Mouse (Mus musculus): ENCODE measurements around the gene Lep.

Lep gene

GRCm38 (mm10) chr6:29049926-29050325 lies 10.1 kb upstream of the Lep start:
- no peak for DNase-seq

DNA sequence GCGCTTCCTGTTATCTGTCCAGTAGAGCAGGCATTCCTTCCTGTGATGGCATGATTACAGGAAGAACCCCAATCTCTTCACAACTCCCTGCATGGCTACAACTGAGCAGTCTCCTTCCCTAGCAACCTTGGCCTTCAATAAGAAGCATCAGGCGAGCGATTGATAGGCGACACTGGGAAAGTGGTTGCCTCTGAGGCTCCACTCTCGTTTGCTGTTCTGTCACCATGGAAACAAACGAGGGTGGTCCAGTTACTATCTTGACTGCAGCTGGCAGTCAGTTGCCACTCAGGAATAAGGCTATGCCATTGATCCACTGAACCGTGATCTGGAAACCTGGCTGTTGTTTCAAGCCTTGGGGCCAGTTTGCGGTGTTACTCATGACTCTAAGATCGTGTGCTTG lies 7.8 kb upstream of the Lep start:
- no peak for DNase-seq

DNA sequence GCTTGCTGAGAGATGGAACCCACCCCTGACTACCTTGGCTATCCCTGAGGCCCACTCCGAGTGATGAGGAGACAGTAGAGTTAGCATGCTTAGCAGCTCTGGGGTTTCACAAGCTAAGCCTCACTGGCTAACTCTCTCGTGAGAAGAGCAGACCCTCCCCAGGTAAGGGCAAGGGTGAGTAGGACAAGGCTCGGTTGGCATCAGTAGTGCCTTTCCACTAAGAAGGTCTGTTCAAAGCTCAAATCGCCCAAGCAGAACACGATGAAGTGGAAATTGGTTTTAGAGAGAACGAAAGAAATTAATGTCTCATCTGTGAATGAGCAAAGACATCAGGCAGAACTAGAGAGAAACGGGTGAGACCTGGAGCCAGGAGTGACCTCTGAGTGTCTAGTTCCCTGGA lies 6.8 kb upstream of the Lep start:
- no peak for DNase-seq

DNA sequence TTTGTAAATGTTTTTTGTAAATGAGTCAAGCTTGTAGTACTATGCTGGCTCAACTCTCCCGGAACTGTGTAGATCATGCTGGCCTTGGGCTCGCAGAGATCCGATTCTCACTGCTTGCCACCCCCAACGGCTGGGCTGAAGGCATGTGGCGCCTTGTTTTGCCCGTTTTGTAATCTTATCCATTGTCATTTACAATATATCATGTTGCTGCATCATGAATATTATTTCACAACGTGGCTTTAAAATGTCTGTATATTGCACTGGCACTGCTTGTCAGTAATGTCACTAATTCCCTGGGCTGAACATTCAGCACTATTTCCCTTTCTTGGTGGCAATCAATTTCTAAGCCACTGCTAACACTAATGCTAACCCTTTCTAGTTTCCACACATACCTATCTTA lies 3.6 kb upstream of the Lep start:
- no peak for DNase-seq

GRCm38 (mm10) chr6:29066389-29066790 lies 6.4 kb downstream of the Lep start:
- DNase-seq, result no peak

DNA sequence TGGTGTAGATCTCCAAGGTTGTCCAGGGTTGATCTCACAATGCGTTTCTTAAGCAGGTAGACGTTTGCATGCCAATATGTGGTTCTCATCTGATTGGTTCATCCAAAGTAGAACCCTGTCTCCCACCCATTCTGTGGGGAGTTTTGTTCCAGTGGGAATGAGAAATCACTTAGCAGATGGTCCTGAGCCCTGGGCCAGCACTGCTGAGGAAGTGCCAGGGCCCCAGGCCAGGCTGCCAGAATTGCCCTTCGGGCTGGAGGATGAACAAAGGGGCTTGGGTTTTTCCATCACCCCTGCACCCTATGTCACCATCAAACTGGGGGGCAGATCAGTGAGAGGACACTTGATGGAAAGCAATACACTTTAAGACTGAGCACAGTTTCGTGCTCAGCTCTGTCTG lies 12.2 kb downstream of the Lep start:
- DNase-seq, result no peak

DNA sequence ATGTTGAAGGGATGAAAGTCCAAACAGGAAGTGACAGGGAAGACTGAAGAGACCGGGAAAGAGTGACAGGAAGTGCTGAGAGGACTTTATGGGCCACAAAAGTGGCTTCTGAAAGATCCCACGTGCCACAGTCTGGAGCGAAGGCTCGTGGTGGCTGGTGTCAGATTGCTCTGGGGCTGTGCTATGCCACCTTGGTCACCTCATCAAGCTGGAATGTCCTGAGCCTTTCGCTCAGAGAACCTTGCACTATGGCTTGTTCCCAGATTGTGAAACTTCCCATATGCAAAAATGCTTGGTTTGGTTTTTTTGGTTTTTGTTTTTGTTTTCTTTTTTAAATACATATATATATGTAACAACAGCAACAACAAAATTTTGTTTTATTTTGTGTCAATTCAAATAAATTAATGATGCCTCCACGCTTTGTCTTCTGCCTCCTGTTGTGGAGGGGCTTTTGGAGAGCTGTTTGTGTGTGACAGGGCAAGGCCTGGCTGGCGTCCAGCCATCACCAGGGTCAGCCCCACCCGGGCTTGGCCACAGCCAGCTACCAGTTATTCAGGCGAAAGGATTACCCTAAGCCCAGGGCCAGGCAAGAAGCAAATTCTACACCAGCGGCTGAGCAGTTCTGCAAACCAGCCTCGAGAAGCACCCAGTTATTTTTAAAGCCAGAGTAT lies 13.6 kb downstream of the Lep start:
- no peak for DNase-seq

GRCm38 (mm10) chr6:29074133-29074469 lies 14.1 kb downstream of the Lep start:
- DNase-seq, result no peak

DNA sequence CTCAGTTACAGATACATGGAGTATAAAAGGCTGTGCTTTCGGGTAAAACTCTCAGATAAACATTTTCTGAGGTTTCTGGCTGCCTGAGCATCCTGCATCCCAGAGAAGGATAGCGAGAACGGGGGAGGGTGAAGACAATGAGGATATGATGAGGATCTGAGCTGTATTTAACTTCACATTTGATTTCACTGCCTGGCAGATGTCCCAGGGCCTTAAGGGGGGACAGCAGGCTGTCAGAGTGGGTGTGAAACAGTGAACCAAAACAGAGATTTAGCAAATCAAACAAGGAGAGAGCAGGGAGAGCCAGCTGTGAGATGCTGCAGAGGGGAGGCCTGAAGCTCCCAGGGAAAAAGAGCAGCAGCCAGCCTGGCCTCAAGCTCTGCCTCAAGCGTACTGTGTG lies 19.3 kb downstream of the Lep start:
- no peak for DNase-seq

DNA sequence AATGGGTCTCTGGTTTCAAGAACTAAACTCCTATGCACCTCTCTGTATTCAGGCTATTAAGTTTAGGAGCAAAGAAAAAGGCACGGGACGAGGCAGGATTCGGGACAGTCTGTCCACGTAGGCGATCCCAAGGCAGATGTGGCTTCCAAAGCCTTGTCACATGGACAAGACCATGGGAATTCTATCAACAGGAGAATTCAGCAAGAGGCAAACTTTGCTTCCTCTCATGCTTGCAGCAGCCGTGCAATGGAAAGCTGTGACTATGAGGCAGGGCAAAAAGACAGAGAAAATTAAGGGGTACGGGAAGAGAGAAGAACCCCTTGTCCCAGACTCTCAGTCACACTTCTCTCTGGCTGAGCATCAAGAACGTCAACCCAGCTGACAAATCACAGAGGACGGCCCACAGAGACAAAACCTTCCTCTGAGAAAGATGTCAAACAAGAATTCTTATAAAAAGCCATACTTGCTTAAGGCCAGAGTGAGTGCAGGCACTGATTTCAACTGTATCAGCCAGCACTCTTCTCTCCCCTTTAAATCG lies 21.9 kb downstream of the Lep start:
- DNase-seq, result no peak

- no peak for DNase-seq
Observed at GRCm38 (mm10) chr6:29082776-29083354, 22.8 kb downstream of the Lep start.

- no peak for DNase-seq
Observed at GRCm38 (mm10) chr6:29084401-29084800, 24.4 kb downstream of the Lep start.

DNA sequence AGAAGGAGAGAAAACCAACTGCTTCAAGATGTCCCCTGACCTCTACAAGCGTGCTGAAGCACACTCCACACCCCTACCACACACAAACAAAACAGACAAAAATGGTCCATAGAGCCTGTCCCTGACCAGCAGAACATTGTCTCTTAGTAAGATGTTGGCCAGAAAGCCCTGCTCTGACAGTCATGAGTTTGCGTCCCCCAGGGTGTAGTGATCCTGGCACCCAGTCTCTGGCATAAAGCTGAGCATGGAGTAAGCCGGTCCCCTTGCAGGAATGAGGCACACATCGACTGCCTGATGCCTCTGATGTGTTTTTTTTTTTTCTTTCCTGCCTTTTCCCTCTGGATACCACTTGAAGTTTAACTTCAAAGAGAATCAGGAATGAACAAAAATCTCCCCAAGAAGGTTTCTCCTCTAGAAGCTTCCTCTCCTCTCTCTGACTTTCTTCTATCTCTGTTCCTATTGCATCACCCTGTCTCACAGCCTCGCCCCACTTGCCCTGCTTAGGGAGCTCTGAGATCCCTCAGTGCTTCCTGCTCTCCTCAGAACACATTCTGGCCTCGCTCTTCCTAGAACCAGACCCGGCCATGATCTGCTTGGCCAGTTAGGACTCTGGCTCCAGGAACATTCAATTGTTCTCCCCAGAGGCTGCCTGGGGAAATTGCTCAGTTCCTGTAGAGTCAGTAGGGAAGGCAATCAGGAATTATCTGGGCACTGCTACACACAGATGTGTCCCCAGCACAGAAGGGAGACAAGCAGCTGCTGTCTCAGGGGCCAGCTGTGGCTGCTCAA lies 28.1 kb downstream of the Lep start:
- DNase-seq, result no peak

- DNase-seq, result no peak
Observed at GRCm38 (mm10) chr6:29092234-29092633, 32.2 kb downstream of the Lep start.

GRCm38 (mm10) chr6:29092904-29093303 lies 32.9 kb downstream of the Lep start:
- no peak for DNase-seq

- no peak for DNase-seq
Observed at GRCm38 (mm10) chr6:29099536-29100170, 39.6 kb downstream of the Lep start.

GRCm38 (mm10) chr6:29100423-29100822 lies 40.4 kb downstream of the Lep start:
- DNase-seq, result no peak

DNA sequence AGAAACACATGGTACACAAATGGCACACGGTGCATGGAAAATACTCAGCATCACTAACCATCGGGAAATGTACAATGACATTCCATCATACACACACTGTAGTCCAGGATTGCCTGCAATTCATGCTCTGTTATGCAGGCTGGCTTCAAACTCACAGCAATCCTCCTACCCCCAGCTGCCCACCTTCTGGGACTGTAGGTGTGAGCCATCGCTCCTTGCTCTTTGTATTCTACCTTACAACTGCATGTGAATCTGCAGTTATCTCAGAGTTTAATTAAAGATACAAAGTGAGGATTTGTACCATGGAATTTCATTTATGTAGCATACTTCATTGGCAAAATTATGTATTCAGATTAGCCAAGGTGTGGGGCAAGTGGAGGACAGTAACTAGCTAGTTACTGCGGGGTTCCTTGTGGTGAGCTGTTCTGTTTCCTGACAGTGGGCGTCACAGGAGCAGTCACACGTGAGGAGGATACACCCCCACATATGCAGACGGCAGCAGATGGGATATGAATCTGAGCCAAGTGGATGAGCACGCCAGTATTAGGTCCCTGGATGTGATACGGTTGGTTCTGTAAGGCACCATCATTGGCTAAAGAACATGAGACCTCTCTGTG lies 41.3 kb downstream of the Lep start:
- DNase-seq, result no peak

DNA sequence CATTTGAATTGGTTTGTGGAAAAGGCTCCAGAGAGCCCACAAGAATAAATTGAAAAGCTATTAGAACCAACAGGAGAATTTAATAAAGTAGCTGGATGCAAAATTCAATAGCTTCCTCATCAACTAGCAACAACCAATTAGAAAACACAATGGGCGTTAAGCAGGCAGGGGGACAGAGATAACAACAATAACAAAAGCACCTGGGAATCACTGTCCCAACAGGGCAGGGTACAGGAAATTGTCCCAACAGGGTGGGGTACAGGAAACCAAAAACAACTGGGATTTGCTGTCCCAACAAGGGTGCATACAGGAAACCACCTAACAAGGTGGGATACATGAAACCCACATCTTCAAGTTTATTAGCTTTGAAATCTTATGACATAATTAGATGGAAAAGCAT lies 48.4 kb downstream of the Lep start:
- no peak for DNase-seq

- no peak for DNase-seq
Observed at GRCm38 (mm10) chr6:29111501-29111900, 51.5 kb downstream of the Lep start.

DNA sequence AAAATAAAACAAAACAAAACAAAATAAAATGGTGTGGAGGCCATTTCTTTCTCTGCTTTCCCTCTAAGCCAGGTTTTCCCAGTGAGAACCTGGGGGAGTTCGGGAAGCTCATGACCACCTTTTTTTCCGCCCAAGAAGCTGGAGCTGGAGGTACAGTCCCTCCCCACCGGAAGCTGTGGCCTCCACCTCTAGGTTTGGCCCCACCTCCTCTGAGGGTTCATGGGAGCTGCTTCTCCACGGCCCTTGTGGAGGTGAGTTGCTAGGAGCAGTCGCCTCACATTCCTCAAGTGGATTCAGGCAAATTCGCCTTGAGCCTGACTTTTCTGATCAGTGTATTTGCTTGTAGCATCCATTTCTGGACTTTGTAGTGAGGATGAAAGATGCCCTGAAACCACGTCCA lies 55.7 kb downstream of the Lep start:
- DNase-seq, result no peak

- DNase-seq, result no peak
Observed at GRCm38 (mm10) chr6:29117417-29118104, 57.5 kb downstream of the Lep start.

- no peak for DNase-seq
Observed at GRCm38 (mm10) chr6:29118231-29118630, 58.2 kb downstream of the Lep start.

All from liver (tissue).